Mouse (Mus musculus) spleen, adult 12 weeks (tissue): ENCODE measurements around the gene Cpsf3.

Experiments
- DNase-seq: peaks from one replicate; pipeline ENCODE4 v3.0.0; 2022; ENCODE audit warnings: low spot score

Cpsf3 gene

GRCm38 (mm10) chr12:21333766-21334165, 48.6 kb downstream of the Cpsf3 start:
- DNase-seq: no peak

DNA sequence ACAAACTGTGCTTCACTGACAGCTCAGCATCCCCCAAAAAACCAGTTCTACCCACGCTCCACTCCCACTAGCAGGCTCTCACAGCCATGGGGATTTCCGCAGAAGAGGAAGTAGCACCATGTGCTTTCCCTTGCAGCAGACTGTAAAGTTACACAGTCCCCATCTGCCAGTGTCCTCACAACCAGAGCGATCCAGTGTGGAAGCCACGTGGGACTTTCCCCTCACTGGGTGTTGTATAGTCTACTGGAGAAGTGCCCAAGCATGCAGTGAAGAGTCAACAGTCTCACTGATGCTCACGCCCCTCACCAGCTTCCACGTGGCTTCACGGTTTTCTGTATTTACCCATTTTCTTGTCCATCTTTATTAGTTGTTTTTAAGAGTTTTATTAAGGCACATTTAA, 50.7 kb downstream of the Cpsf3 start:
- DNase-seq: peak; percentile 20

DNA sequence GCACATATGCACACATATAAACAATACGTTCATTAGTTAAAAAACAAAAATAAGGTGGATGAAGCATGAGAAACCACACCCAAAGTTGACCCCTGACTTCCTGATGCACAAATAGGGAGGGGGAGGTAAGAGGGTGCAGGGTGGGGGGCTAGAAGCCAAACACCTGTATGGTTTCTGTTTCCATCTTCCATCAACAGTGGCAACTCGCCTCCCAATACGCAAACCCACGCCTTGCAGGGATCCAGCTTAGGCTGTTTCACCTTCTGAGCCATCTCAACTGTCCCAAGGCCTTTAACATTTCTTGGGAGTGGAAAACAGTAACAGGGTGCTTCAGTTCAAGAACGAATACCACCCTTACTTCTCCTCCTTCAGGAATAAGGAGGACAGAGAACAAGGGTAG, 52.0 kb downstream of the Cpsf3 start:
- no peak for DNase-seq

DNA sequence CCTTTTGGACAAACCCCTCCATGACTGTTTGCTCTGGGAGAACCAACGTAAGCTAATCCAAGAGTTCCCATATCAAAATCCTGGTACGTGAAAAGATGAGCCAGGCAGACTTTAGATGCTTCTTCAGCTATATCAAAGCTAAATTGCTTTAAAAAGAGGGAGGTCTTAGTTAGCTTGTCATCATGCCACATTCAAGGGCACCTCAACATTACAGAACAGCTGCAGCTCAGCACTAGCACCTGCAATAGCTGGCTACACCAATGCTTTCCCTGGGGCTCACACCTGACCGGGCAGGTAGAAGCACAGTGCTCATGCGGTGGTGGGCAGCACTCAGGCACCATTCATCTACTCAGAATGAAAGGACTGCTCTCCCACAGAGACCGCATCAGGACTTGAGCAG, 55.5 kb downstream of the Cpsf3 start:
- DNase-seq: no peak

GRCm38 (mm10) chr12:21346972-21347371, 61.8 kb downstream of the Cpsf3 start:
- no peak for DNase-seq

GRCm38 (mm10) chr12:21350113-21350876, 65.1 kb downstream of the Cpsf3 start:
- DNase-seq: no peak

- no peak for DNase-seq
Observed at GRCm38 (mm10) chr12:21353681-21354080, 68.5 kb downstream of the Cpsf3 start.

- DNase-seq: no peak
Observed at GRCm38 (mm10) chr12:21362686-21363085, 77.5 kb downstream of the Cpsf3 start.

GRCm38 (mm10) chr12:21363195-21363594, 78.0 kb downstream of the Cpsf3 start:
- DNase-seq: no peak
